Mouse (Mus musculus) lung, embryonic 15.5 days (tissue): ENCODE measurements around the gene Dip2b. TPM values are rescaled to one million over a fixed set of nuclear protein-coding genes. Genes with fewer than 3 reads are reported as not detected.

ENCODE experiments used
- ATAC-seq: fragments of 200-750 bp; cut with Nextera tagmentation; 2 replicates; pipeline ENCODE4 v1.8.0; 2017; ENCODE audit warnings: moderate number of reproducible peaks, borderline replicate concordance; ENCODE audit not compliant: low FRiP score, low TSS enrichment; ENCODE audit errors: extremely low read depth
- H3K27ac ChIP-seq: fragments of 300-500 bp; sonication (generic); 2 replicates; pipeline ENCODE4 v1.5.1; 2015; ENCODE audit warnings: moderate library complexity, mild to moderate bottlenecking, inconsistent platforms
- H3K27me3 ChIP-seq: fragments of 300-500 bp; sonication (generic); 2 replicates; pipeline ENCODE4 v1.6.1; 2015; ENCODE audit warnings: inconsistent platforms
- H3K36me3 ChIP-seq: fragments of 300-500 bp; sonication (generic); 2 replicates; pipeline ENCODE4 v1.6.1; 2015; ENCODE audit warnings: inconsistent platforms
- H3K4me1 ChIP-seq: fragments of 300-500 bp; sonication (generic); 2 replicates; pipeline ENCODE4 v1.6.1; 2015; ENCODE audit warnings: inconsistent platforms
- H3K4me2 ChIP-seq: fragments of 300-500 bp; sonication (generic); 2 replicates; pipeline ENCODE4 v1.6.1; 2015; ENCODE audit warnings: inconsistent platforms, mild to moderate bottlenecking, moderate library complexity
- H3K4me3 ChIP-seq: fragments of 300-500 bp; sonication (generic); 2 replicates; pipeline ENCODE4 v1.5.1; 2015; ENCODE audit warnings: mild to moderate bottlenecking, inconsistent platforms
- H3K9ac ChIP-seq: fragments of 300-500 bp; sonication (generic); 2 replicates; pipeline ENCODE4 v1.6.1; 2015; ENCODE audit warnings: inconsistent platforms
- H3K9me3 ChIP-seq: fragments of 300-500 bp; sonication (generic); 2 replicates; pipeline ENCODE4 v1.6.1; 2016; ENCODE audit warnings: inconsistent platforms
- WGBS: fragments of 180-500 bp; shearing (Covaris S2); methylation state at CpG from one replicate; pipeline ENCODE4 v1.1.7; 2015; 5-methylcytosine and 5-hydroxymethylcytosine counted together
- polyA plus RNA-seq: library from polyadenylated mRNA; unstranded; fragments of >200 nt; fragmentation: Nextera tagmentation; extraction: Ambion mirVana; gene quantifications from 2 replicates; pipeline ENCODE4 v1.2.1, GENCODE M21; 2015

Gene Dip2b
- polyA plus RNA-seq, 1 experiment from 2014 or later, result 10.5 TPM

DNA sequence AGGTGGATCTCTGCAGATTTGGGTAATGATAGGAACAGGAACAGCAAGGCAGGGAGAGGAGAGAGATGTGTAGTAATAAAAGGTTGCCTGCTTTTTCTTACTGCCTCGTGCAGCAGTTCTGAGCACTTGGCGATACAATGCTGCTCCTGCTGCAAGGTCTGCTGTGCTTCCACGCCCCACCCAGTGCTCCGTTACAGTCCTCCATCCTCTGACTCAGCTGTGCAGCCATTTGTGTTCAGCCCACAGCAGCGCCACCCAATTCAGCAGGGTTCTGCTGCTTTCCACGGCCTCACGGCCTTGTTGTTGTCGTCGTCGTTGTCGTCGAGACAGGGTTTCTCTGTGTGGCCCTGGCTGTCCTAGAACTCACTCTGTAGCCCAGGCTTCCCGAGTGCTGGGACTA lies 77.9 kb downstream of the Dip2b start:
- H3K4me3 ChIP-seq, result no peak overlapping the region
- peaks cover 27% of the 10 kb centered on the region for H3K4me1 ChIP-seq
- no peak overlapping the region for H3K9ac ChIP-seq
- no peaks in the 10 kb centered on the region for H3K27me3 ChIP-seq
- ATAC-seq, result no peak
- no peak overlapping the region for H3K4me2 ChIP-seq
- WGBS, result 85% methylated on average over 13 of the region's 13 CpGs
- no peak overlapping the region for H3K27ac ChIP-seq
- no peaks in the 10 kb centered on the region for H3K9me3 ChIP-seq
- H3K36me3 ChIP-seq, result 0 out of 2 replicates have a peak, but pooled peaks cover 2% of the 10 kb centered on the region

DNA sequence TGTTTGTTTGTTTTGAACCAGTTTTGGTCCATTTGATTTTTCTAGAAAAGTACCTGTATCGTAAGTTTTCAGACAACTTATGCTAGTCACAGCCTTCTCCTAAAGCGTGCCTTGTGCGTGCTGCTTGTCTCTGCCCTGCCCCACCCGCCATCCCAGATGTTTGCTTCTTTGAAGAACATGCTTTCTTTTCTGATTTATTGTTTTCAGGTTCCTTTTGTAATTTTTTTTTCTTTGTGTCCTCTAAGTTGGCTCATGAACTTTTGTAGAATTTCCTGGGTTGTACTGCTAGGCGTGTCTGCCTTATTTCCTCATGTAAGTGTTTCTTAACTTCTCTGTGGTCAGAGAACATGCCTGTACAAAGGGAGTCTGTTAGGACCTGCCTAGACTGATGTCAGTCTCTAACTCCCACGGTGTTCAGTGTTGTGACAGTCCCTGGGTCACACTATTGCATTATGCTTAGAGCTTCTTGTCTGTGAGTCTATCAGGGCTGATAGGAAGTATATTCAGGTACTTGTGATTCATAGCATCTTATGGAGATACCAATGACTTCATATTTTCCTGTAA lies 80.8 kb downstream of the Dip2b start:
- WGBS, result 76% methylated on average over 6 of the region's 6 CpGs
- no peaks in the 10 kb centered on the region for H3K9me3 ChIP-seq
- H3K4me1 ChIP-seq, result no peaks in the 10 kb centered on the region; the same call in 1 of the 2 replicates
- H3K27ac ChIP-seq, result no peak overlapping the region
- no peak overlapping the region for H3K9ac ChIP-seq
- no peak overlapping the region for H3K4me2 ChIP-seq
- H3K27me3 ChIP-seq, result no peaks in the 10 kb centered on the region
- 0 out of 2 replicates have a peak, but pooled peaks cover 2% of the 10 kb centered on the region for H3K36me3 ChIP-seq
- no peak overlapping the region for H3K4me3 ChIP-seq
- ATAC-seq, result no peak

DNA sequence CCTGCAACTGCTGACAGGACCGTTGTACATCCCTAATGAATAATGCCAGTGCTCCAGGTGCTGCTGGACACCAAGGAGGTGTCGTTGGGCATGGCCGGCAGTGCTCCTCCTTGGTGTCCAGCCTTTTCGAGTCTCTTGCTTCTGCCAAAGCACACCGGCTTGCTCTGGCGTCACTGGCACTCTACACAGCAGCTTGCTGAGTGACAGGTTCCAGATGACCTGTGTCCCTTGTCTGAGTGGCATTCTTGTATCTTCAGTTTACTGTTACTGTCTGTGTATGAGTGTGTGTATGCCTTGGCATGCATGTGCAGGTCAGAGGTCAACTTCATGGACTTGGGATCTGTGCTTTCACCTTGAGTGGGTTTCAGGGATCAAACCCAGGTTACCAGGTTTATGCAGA lies 83.0 kb downstream of the Dip2b start:
- ATAC-seq, result no peak

DNA sequence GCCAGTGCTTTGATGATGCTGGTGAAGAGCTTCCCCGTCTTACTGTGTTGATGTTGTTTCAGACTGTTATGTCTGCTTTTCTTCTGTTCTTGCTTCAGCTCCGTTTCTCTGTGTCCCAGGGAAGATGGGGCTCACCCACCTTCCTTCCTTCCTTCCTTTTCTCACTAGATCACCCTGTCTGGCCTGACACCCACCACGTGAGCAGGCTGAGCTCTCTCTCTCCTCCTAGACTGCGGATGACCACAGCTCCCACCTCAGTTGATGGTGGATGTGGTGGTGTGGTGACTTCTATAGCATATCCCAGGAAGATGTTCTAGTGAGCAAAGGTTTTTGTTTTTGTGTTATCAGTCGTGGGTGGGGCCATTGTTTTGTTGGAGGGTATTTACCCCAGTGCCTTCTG lies 85.4 kb downstream of the Dip2b start:
- Histone ChIP-seq H3K9me3 (no peaks in the 10 kb centered on the region), H3K9ac (no peak overlapping the region), H3K27ac (0 out of 2 replicates have a peak overlapping the region, but pooled peaks have one; percentile 10), H3K4me3 (no peak overlapping the region), H3K36me3 (no peaks in the 10 kb centered on the region), H3K4me1 (peaks cover 17% of the 10 kb centered on the region; the same call in 1 of the 2 replicates), H3K27me3 (no peaks in the 10 kb centered on the region), H3K4me2 (no peak overlapping the region)
- no peak for ATAC-seq
- 50% methylated on average over 5 of the region's 5 CpGs for WGBS

More for the DNA sequence above, 83.0 kb downstream of the Dip2b start:
- peaks cover 14% of the 10 kb centered on the region; the same call in 1 of the 2 replicates for H3K4me1 ChIP-seq
- no peak overlapping the region for H3K4me2 ChIP-seq
- H3K9ac ChIP-seq, result no peak overlapping the region
- H3K27ac ChIP-seq, result no peak overlapping the region
- 0 out of 2 replicates have a peak, but pooled peaks cover 2% of the 10 kb centered on the region for H3K36me3 ChIP-seq
- no peaks in the 10 kb centered on the region for H3K27me3 ChIP-seq
- no peak overlapping the region for H3K4me3 ChIP-seq
- 68% methylated on average over 6 of the region's 6 CpGs for WGBS
- H3K9me3 ChIP-seq, result no peaks in the 10 kb centered on the region

DNA sequence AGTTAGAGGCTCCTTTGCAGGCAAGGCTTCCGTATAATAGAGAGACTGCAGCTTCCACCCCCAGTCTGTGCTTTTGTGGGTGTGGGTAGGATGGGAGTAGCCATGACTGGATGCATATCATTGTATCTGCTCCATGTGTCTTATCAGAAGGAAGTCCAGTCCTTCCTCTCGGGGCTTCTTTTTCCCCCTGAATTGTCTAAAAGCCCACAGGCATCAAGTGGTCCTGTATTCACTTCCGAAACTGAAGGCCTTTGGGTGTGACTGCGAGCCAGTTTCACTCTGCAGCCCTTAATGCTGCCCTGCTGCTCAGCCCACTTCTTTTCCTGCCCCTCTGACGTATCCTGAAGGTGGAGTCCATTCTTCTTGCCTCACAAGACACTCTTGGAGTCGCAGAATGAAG lies 86.8 kb downstream of the Dip2b start:
- no peak overlapping the region for H3K4me2 ChIP-seq
- no peaks in the 10 kb centered on the region for H3K9me3 ChIP-seq
- peak overlapping the region; percentile 59 for H3K27ac ChIP-seq
- 0 out of 2 replicates have a peak overlapping the region, but pooled peaks have one; percentile 5 for H3K9ac ChIP-seq
- H3K36me3 ChIP-seq, result no peaks in the 10 kb centered on the region
- H3K4me1 ChIP-seq, result peaks cover 17% of the 10 kb centered on the region; the same call in 1 of the 2 replicates
- no peaks in the 10 kb centered on the region for H3K27me3 ChIP-seq
- 69% methylated on average over 6 of the region's 6 CpGs for WGBS
- H3K4me3 ChIP-seq, result no peak overlapping the region
- no peak for ATAC-seq

DNA sequence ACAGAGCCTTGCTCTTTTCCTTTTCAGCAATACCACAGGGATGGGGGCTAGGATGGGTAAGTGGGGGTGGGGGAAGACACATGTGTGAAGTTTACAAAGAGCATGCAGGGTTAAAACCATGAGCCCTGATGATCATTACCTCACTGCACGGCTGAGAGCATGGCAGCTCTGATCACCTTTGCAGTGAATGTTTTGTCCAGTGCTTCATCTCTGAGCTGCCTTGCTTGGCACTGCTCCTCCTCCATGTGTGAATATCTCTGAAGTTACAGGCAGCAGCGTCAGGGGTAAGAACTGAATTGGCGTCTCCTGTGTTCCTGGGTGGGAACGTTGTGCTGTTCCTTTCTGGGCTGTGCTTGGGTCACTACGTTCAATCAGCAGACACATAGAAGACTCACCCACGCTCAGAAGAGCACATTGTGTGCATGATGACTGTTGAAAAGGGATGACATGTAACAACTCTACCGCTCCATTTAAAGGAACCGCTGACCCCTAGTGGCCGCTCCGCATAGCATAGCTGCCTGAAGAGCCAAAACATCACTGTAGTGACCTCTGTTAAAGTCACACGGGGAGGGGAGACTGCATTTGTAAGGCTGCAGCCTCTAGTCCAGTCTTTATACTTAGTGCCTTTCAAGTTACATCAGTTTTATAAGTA lies 88.1 kb downstream of the Dip2b start:
- no peaks in the 10 kb centered on the region for H3K27me3 ChIP-seq
- ATAC-seq, result peak; percentile 58; the same call in 1 of the 2 replicates
- 13% methylated on average over 11 of the region's 11 CpGs for WGBS
- no peaks in the 10 kb centered on the region for H3K9me3 ChIP-seq
- H3K4me1 ChIP-seq, result peaks cover 17% of the 10 kb centered on the region; the same call in 1 of the 2 replicates
- H3K9ac ChIP-seq, result no peak overlapping the region
- peak overlapping the region; percentile 31; the same call in 1 of the 2 replicates for H3K4me2 ChIP-seq
- peaks cover under 1% of the 10 kb centered on the region; the same call in 1 of the 2 replicates for H3K36me3 ChIP-seq
- no peak overlapping the region for H3K27ac ChIP-seq
- H3K4me3 ChIP-seq, result no peak overlapping the region

DNA sequence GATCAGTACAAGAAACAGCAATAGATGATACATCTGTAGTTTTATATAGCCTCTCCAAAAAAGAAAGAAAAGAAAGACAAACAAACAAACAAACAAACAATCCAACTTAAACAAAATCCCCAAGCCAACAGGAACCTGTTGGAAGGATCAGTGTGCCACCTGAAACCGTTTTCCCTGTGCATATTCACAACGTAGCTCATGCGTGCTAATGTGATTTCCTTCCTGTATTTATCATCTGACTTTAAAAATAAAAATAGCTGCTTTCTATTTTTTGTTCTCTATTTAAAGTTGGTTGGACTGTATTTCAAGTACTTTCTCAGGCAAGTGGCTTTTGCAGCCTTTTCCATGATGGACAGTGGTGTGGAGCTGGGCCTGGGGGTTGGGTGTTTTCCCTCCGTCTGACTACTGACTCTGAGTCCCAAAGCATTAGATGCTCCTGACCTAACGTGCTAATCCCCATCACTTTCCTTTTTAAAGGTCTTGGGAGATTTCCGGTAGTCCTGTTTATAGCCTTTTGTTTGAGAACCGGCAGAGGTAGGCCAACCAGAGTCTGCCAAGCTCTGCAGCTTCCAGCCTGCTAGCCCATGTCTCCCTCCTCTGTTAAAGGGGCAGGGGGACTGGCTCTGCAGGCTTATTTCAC lies 90.8 kb downstream of the Dip2b start:
- Histone ChIP-seq H3K36me3 (peaks cover 3% of the 10 kb centered on the region; the same call in 1 of the 2 replicates), H3K27ac (no peak overlapping the region), H3K4me2 (no peak overlapping the region), H3K9me3 (no peaks in the 10 kb centered on the region), H3K27me3 (no peaks in the 10 kb centered on the region), H3K4me1 (peaks cover 17% of the 10 kb centered on the region; the same call in 1 of the 2 replicates), H3K9ac (no peak overlapping the region), H3K4me3 (no peak overlapping the region)
- no peak for ATAC-seq
- WGBS, result 60% methylated on average over 7 of the region's 7 CpGs

DNA sequence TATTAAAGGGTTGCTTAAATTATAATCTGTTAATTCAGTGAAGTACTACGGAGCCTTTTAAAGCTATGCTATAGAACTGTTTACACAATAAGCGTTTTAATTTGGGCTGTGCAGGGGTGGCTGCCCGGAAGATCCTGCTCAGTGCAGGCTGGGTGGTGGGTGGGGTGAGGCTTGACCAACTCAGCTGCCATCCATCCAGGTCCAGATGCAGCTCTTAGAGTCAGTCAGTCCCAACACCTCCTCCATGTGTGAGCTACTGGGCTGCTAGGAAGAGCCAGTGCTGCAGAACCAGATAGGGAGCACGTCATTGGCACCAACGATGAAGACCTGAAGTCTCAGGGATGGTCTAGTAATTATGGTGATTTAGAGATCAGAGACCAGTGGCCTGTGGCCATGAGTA lies 101.2 kb downstream of the Dip2b start:
- peaks cover 13% of the 10 kb centered on the region; the same call in 1 of the 2 replicates for H3K4me1 ChIP-seq
- H3K4me2 ChIP-seq, result no peak overlapping the region
- no peak overlapping the region for H3K4me3 ChIP-seq
- no peaks in the 10 kb centered on the region for H3K9me3 ChIP-seq
- ATAC-seq, result no peak
- no peaks in the 10 kb centered on the region for H3K27me3 ChIP-seq
- H3K27ac ChIP-seq, result no peak overlapping the region
- 71% methylated on average over 5 of the region's 5 CpGs for WGBS
- no peak overlapping the region for H3K9ac ChIP-seq
- H3K36me3 ChIP-seq, result peaks cover 9% of the 10 kb centered on the region; the same call in 1 of the 2 replicates

DNA sequence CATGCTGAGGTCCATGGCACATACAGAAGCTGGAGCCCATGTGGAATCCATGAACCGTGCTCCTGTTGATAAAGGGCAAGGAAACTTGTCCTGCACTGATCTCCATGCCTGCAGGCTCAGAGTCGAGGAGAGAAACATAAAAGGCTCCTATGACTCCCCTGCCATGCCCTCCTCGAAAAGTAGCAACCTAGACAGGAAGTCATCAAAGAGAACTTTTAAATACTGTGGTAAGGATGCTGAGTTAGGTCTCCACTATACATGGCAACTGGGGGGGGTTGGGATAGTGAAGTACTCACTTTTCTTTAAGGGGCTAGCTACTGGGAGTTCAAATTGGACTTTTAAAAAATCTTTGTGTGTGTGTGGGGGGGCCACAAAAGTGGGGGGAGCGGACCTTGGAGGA lies 102.0 kb downstream of the Dip2b start:
- H3K9ac ChIP-seq, result no peak overlapping the region
- WGBS, result 67% methylated on average over 4 of the region's 4 CpGs
- no peaks in the 10 kb centered on the region for H3K27me3 ChIP-seq
- H3K9me3 ChIP-seq, result no peaks in the 10 kb centered on the region
- no peak overlapping the region for H3K4me3 ChIP-seq
- H3K4me1 ChIP-seq, result peaks cover 14% of the 10 kb centered on the region; the same call in 1 of the 2 replicates
- peaks cover 9% of the 10 kb centered on the region; the same call in 1 of the 2 replicates for H3K36me3 ChIP-seq
- no peak for ATAC-seq
- H3K4me2 ChIP-seq, result no peak overlapping the region
- no peak overlapping the region for H3K27ac ChIP-seq

DNA sequence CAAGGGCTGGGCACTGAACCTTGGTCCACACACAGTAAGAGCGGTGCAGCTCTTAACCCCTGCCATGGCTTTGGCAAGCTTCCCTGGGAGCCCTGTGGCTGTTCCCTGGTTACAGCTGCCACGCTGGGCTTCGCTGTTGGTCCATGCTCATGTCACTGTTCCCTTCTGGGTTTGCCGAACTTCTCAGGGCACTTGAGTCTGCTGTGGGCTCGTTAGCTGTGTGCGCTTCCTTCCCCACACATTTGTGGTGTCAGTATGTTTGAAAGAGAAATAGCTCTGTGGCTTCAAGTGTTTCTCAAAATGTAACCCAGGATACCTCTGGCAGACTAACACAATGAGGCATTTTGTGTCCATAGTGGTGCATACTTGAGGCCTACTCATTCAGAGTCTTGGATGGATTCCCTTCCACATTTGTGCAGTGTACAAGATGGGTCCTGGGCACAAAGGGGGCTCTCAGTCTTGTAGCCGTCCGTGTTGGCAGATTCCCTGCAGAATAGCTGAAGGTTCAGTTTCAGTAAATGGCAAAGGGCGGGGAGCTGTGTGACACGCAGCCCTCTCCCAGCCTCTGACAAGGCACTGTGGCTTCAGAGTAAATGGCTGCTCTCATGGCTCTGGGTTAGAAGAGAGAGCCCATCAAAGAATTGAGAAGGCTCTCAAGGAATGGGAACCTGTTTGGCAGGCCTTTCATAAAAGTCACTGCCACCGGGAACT lies 104.8 kb downstream of the Dip2b start:
- ATAC-seq, result peak; percentile 55
- Histone ChIP-seq H3K4me3 (no peak overlapping the region), H3K4me1 (peaks cover 18% of the 10 kb centered on the region; the same call in 1 of the 2 replicates), H3K36me3 (peaks cover 9% of the 10 kb centered on the region; the same call in 1 of the 2 replicates), H3K4me2 (no peak overlapping the region), H3K27me3 (no peaks in the 10 kb centered on the region), H3K9ac (no peak overlapping the region), H3K27ac (peak overlapping the region; percentile 84), H3K9me3 (no peaks in the 10 kb centered on the region)
- WGBS, result 64% methylated on average over 11 of the region's 11 CpGs
